Mouse (Mus musculus) C2C12 (cell line): Measurements from ENCODE around the gene Zfp414.

ENCODE experiments used
- CEBPB ChIP-seq: IDR thresholded peaks from one replicate; pipeline ENCODE4 v1.6.1; 2011; ENCODE audit warnings: low read depth, mild to moderate bottlenecking, control low read depth, moderate library complexity
- CTCF ChIP-seq: IDR thresholded peaks from one replicate; pipeline ENCODE4 v1.5.1; 2011; ENCODE audit not compliant: control insufficient read depth, insufficient read depth, insufficient read length
- FOSL1 ChIP-seq: IDR thresholded peaks from one replicate; pipeline ENCODE4 v1.8.0; 2011; ENCODE audit warnings: mild to moderate bottlenecking, low read length; ENCODE audit not compliant: poor library complexity, insufficient read depth, severe bottlenecking
- MAX ChIP-seq: IDR thresholded peaks from one replicate; pipeline ENCODE4 v1.6.1; 2011; ENCODE audit warnings: mild to moderate bottlenecking, control low read depth
- MYOD1 ChIP-seq: IDR thresholded peaks from one replicate; pipeline ENCODE4 v1.6.1; 2011; ENCODE audit warnings: low read depth; ENCODE audit not compliant: control insufficient read depth, insufficient read length
- MYOG ChIP-seq: IDR thresholded peaks from one replicate; pipeline ENCODE4 v1.6.1; 2011; ENCODE audit not compliant: control insufficient read depth, insufficient read length; ENCODE audit errors: extremely low read depth
- USF1 ChIP-seq: IDR thresholded peaks from one replicate; pipeline ENCODE4 v1.6.1; 2011; ENCODE audit warnings: low read depth, mild to moderate bottlenecking, control low read depth, moderate library complexity

DNA sequence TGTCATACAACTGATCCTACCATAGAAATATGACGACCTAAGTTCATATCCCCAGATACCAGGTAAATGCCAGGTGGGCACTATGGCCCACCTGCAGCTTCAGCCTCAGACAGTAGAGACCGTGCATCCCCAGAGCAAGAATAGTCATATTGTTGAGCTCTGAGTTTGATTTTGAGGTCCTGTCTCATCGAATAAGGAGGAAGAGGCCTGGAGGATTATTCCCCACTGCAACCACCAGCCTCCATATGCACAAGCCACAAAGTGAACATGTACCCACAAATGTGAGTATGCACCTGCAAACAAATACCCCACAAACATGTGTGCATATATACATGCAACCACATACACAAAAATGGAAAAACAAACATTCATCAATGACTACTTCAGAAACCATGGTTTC lies 1.6 kb upstream of the Zfp414 start:
- no peak for TF ChIP-seq FOSL1
- TF ChIP-seq CTCF: no peak
- TF ChIP-seq USF1: no peak
- TF ChIP-seq CEBPB: no peak
- TF ChIP-seq MAX: no peak
- no peak for TF ChIP-seq MYOG
- TF ChIP-seq MYOD1: no peak
